Mouse (Mus musculus): Measurements from ENCODE around the gene Sfxn5. TPM values are rescaled to one million over a fixed set of nuclear protein-coding genes. Genes with fewer than 3 reads are reported as not detected.

Sfxn5 gene
- polyA plus RNA-seq, 2 experiments, result 0.77 to 1.2 TPM

DNA sequence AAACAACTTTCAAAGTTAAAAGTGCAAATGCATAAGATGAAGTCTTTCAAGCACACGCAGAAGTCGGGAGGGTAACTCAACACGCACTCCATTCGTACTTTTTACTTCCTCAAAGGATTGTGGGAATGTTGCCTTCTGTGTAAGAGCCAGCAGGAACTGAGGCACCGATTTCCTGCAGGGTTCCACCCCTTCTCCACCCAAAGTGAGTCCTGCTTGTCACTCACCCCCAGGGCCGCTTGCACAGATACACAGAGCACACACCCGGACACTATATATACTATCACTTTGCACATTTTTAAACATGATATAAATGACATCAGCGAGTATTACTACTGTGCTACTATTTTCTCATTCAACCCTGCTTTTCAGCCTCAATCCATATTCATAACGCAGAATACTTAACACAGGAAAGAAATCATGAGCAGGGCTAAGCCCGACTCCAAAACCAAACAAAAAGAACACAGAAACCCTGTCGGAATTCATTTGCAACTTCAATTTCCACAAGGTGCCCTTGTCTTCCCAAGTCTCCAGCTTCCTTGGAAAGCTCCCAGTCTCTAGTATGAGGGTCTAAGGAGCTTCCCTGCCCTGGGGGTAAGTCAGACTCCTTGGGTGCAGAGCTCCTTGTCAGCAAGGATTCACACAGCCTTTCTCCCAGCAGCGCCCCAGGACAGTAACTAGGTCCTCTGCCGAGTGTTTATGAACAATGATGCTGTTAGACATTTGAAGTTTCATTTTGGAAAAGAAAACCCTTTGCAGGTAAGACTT, 46.8 kb downstream of the Sfxn5 start:
- 62% methylated on average over 13 of the region's 13 CpGs for WGBS (ENCODE audit: insufficient replicate concordance)
- no peak for TF ChIP-seq EP300 (IDR thresholded peaks at IDR 0.05; ENCODE audit: low read depth)

DNA sequence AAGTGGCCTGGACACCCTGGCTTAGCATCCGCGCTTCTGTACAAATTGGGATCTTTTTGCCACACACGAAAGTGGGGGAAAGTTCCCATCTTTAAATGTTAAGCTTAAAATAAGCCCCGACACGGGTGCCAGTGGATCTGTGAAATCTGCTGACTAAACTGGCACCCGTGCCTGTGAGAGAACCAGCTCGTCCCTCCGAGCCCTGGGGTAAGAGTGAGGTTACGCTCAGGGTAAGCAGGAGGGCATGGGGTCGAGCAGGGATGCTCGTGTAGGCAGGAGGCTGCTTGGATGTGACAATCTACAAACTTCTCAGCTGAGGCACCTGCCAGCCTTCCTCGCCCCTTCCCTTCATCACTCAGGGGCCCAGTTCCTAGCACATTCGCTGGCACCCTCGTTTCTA, 52.4 kb downstream of the Sfxn5 start:
- Histone ChIP-seq H3K4me3 (ENCODE audit: insufficient read depth in 1 of 2, low read depth in 2 of 2, low read length in 2 of 2) (no peak overlapping the region), H3K36me3 (replicated peaks; ENCODE audit: control insufficient read depth, insufficient read depth, low read depth) (no peaks in the 10 kb centered on the region), H3K4me1 (replicated peaks; ENCODE audit: control insufficient read depth in 2 of 2, insufficient read depth in 2 of 2, low read length in 1 of 2) (no peaks in the 10 kb centered on the region), H3K4me2 (ENCODE audit: low read depth) (no peak overlapping the region), H3K9ac (replicated peaks) (no peak overlapping the region), H3K9me3 (ENCODE audit: control insufficient read depth, low read length) (no peaks in the 10 kb centered on the region), H3K27ac (no peak overlapping the region), H3K27me3 (ENCODE audit: control insufficient read depth, insufficient read depth, low read length) (no peaks in the 10 kb centered on the region)
- WGBS (ENCODE audit: insufficient replicate concordance), result 65% methylated on average over 14 of the region's 14 CpGs
- TF ChIP-seq CTCF (IDR thresholded peaks at IDR 0.05; ENCODE audit: low read depth), result no peak
- no peak for TF ChIP-seq EP300 (IDR thresholded peaks at IDR 0.05; ENCODE audit: low read depth)
- ATAC-seq (ENCODE audit: insufficient read depth) (no peak), DNase-seq (ENCODE audit: low read depth in 3 of 3, low spot score in 3 of 3) (no peak)

More for the DNA sequence above, 46.8 kb downstream of the Sfxn5 start:
- no peak overlapping the region for H3K4me2 ChIP-seq (ENCODE audit: low read depth)
- no peak overlapping the region for H3K9ac ChIP-seq (replicated peaks)
- H3K4me3 ChIP-seq (ENCODE audit: insufficient read depth in 1 of 2, low read depth in 2 of 2, low read length in 2 of 2), result no peak overlapping the region
- DNase-seq (ENCODE audit: low read depth in 3 of 3, low spot score in 3 of 3) (no peak), ATAC-seq (ENCODE audit: insufficient read depth) (no peak)
- no peaks in the 10 kb centered on the region for H3K9me3 ChIP-seq (ENCODE audit: control insufficient read depth, low read length)
- no peak overlapping the region for H3K27ac ChIP-seq
- H3K36me3 ChIP-seq (replicated peaks; ENCODE audit: control insufficient read depth, insufficient read depth, low read depth), result no peaks in the 10 kb centered on the region
- peaks cover 0 to 6% of the 10 kb centered on the region in 2 experiments; a peak in 2 of 4 replicates for H3K4me1 ChIP-seq (replicated peaks; ENCODE audit: control insufficient read depth in 2 of 2, insufficient read depth in 2 of 2, low read length in 1 of 2)
- H3K27me3 ChIP-seq (ENCODE audit: control insufficient read depth, insufficient read depth, low read length), result no peaks in the 10 kb centered on the region

DNA sequence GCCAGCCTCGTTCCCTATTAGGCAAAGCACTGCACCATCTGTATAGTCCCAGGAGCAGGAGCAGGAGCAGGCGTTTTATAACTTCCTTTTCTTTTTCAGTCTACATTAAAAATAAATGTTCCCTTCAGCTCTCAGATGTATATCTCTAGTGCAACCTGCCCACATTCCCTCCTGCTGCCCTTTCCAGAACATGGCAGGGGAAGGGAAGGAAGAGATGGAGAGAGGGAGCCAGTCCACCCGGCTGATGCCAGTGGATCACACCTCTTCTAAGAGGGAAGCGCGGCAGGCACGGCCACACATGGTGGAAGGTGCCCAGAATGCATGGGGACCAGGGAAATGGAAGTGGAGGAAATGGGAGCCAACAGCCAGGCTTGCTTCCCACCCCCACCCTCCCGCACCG, 56.7 kb downstream of the Sfxn5 start:
- no peak for TF ChIP-seq CTCF (IDR thresholded peaks at IDR 0.05; ENCODE audit: low read depth)
- TF ChIP-seq EP300 (IDR thresholded peaks at IDR 0.05; ENCODE audit: low read depth), result no peak
- Histone ChIP-seq H3K4me2 (ENCODE audit: low read depth) (no peak overlapping the region), H3K36me3 (replicated peaks; ENCODE audit: control insufficient read depth, insufficient read depth, low read depth) (no peaks in the 10 kb centered on the region), H3K4me3 (ENCODE audit: insufficient read depth in 1 of 2, low read depth in 2 of 2, low read length in 2 of 2) (no peak overlapping the region), H3K27ac (no peak overlapping the region), H3K4me1 (replicated peaks; ENCODE audit: control insufficient read depth in 2 of 2, insufficient read depth in 2 of 2, low read length in 1 of 2) (no peaks in the 10 kb centered on the region), H3K9me3 (ENCODE audit: control insufficient read depth, low read length) (no peaks in the 10 kb centered on the region), H3K27me3 (ENCODE audit: control insufficient read depth, insufficient read depth, low read length) (no peaks in the 10 kb centered on the region), H3K9ac (replicated peaks) (no peak overlapping the region)
- 57% methylated on average over 8 of the region's 8 CpGs for WGBS (ENCODE audit: insufficient replicate concordance)
- DNase-seq (ENCODE audit: low read depth in 3 of 3, low spot score in 3 of 3), result no peak
- ATAC-seq (ENCODE audit: insufficient read depth), result no peak

DNA sequence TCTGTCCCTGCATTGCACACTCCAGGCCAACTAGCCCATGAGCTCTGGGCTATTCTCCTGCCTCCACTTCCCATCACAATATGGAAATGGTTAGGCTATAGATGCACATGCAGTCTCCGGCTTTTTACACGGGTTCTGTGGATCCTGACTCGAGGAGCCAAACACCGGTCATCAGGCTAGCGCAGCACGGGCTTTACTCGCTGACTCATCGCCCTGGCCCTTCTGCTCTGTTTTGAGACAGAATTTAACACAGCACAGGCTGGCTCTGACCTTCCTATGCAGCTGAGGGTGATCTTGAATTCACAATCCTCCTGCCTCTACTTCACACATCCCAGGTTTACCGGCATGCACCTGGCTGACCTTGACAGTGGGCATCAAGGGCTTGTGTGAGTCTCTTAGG, 60.8 kb downstream of the Sfxn5 start:
- WGBS (ENCODE audit: insufficient replicate concordance), result 74% methylated on average over 9 of the region's 9 CpGs
- no peak for TF ChIP-seq EP300 (IDR thresholded peaks at IDR 0.05; ENCODE audit: low read depth)
- TF ChIP-seq CTCF (IDR thresholded peaks at IDR 0.05; ENCODE audit: low read depth), result no peak

DNA sequence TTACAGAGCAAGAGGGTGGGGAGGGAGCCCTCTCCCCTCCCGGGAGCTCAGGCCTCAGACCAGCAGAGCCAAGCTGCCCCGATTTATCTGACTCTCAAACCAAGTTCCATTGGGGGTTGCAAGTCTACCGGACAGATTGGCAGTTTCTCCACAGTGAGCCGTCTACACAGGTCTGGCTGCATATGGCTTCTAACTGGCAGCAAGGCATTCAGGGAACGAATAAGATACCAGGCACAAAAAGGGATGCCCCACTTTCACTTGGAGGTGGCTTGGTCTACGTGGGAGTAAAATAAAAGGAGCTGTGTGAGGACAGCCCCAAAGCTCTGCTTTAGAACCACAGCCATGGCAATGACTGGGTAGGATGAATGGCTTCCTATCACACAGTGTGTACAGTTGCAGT, 67.2 kb downstream of the Sfxn5 start:
- WGBS (ENCODE audit: insufficient replicate concordance), result 43% methylated on average over 6 of the region's 6 CpGs
- ATAC-seq (ENCODE audit: insufficient read depth) (no peak), DNase-seq (ENCODE audit: low read depth in 3 of 3, low spot score in 3 of 3) (no peak)
- Histone ChIP-seq H3K4me3 (ENCODE audit: insufficient read depth in 1 of 2, low read depth in 2 of 2, low read length in 2 of 2) (no peak overlapping the region), H3K9ac (replicated peaks) (no peak overlapping the region), H3K27ac (no peak overlapping the region), H3K4me2 (ENCODE audit: low read depth) (no peak overlapping the region), H3K36me3 (replicated peaks; ENCODE audit: control insufficient read depth, insufficient read depth, low read depth) (no peaks in the 10 kb centered on the region), H3K4me1 (replicated peaks; ENCODE audit: control insufficient read depth in 2 of 2, insufficient read depth in 2 of 2, low read length in 1 of 2) (no peaks in the 10 kb centered on the region), H3K27me3 (ENCODE audit: control insufficient read depth, insufficient read depth, low read length) (no peaks in the 10 kb centered on the region), H3K9me3 (ENCODE audit: control insufficient read depth, low read length) (no peaks in the 10 kb centered on the region)
- TF ChIP-seq CTCF (IDR thresholded peaks at IDR 0.05; ENCODE audit: low read depth) (no peak), EP300 (IDR thresholded peaks at IDR 0.05; ENCODE audit: low read depth) (no peak)

More for the DNA sequence above, 60.8 kb downstream of the Sfxn5 start:
- H3K4me3 ChIP-seq (ENCODE audit: insufficient read depth in 1 of 2, low read depth in 2 of 2, low read length in 2 of 2), result no peak overlapping the region
- H3K9me3 ChIP-seq (ENCODE audit: control insufficient read depth, low read length), result no peaks in the 10 kb centered on the region
- no peaks in the 10 kb centered on the region for H3K27me3 ChIP-seq (ENCODE audit: control insufficient read depth, insufficient read depth, low read length)
- H3K27ac ChIP-seq, result no peak overlapping the region
- DNase-seq (ENCODE audit: low read depth in 3 of 3, low spot score in 3 of 3), result no peak
- no peak for ATAC-seq (ENCODE audit: insufficient read depth)
- no peak overlapping the region for H3K4me2 ChIP-seq (ENCODE audit: low read depth)
- no peaks in the 10 kb centered on the region for H3K4me1 ChIP-seq (replicated peaks; ENCODE audit: control insufficient read depth in 2 of 2, insufficient read depth in 2 of 2, low read length in 1 of 2)
- H3K9ac ChIP-seq (replicated peaks), result no peak overlapping the region
- H3K36me3 ChIP-seq (replicated peaks; ENCODE audit: control insufficient read depth, insufficient read depth, low read depth), result no peaks in the 10 kb centered on the region

All from liver, embryonic 14.5 days (tissue).